Mouse (Mus musculus) intestine, postnatal 0 days (tissue): Measurements from ENCODE around the gene Actr6. TPM values are rescaled to one million over a fixed set of nuclear protein-coding genes. Genes with fewer than 3 reads are reported as not detected.

Experiments
- ATAC-seq: fragments of 200-750 bp; cut with Nextera tagmentation; 2 replicates; pipeline ENCODE4 v1.8.0; 2017; ENCODE audit warnings: mild to moderate bottlenecking, moderate TSS enrichment, moderate library complexity
- H3K27ac ChIP-seq: fragments of 300-500 bp; sonication (generic); 2 replicates; pipeline ENCODE4 v1.5.1; 2014; ENCODE audit warnings: mild to moderate bottlenecking, low read depth, low read length, moderate library complexity
- H3K27me3 ChIP-seq: fragments of 300-500 bp; sonication (generic); replicated peaks from 2 replicates; pipeline ENCODE4 v1.6.1; 2014; ENCODE audit warnings: low read length, mixed read lengths; ENCODE audit not compliant: control insufficient read depth, insufficient read depth
- H3K36me3 ChIP-seq: fragments of 300-500 bp; sonication (generic); 2 replicates; pipeline ENCODE4 v1.6.1; 2014; ENCODE audit warnings: mild to moderate bottlenecking, moderate library complexity; ENCODE audit not compliant: control insufficient read depth, insufficient read depth
- H3K4me1 ChIP-seq: fragments of 300-500 bp; sonication (generic); replicated peaks from 2 replicates; pipeline ENCODE4 v1.6.1; 2014; ENCODE audit warnings: antibody characterized with exemption, low read length, mixed read lengths; ENCODE audit not compliant: control insufficient read depth, insufficient read depth
- H3K4me2 ChIP-seq: fragments of 300-500 bp; sonication (generic); replicated peaks from 2 replicates; pipeline ENCODE4 v1.6.1; 2014; ENCODE audit warnings: low read depth, mild to moderate bottlenecking, moderate library complexity
- H3K4me3 ChIP-seq: fragments of 300-500 bp; sonication (generic); 2 replicates; pipeline ENCODE4 v1.5.1; 2014; ENCODE audit warnings: low read depth, low read length
- H3K9ac ChIP-seq: fragments of 300-500 bp; sonication (generic); 2 replicates; pipeline ENCODE4 v1.6.1; 2014; ENCODE audit warnings: mild to moderate bottlenecking, low read depth, low read length
- H3K9me3 ChIP-seq: fragments of 300-500 bp; sonication (generic); 2 replicates; pipeline ENCODE4 v1.6.1; 2016; ENCODE audit warnings: mixed run types; ENCODE audit not compliant: control insufficient read depth
- CTCF ChIP-seq: sonication (generic); IDR thresholded peaks from 2 replicates; pipeline ENCODE4 v1.5.1; 2016; ENCODE audit warnings: low read depth, mild to moderate bottlenecking, control low read depth, antibody characterized with exemption, moderate library complexity
- WGBS: fragments of 180-500 bp; shearing (Covaris S2); extraction: QIAGEN DNeasy Blood & Tissue Kit; methylation state at CpG from one replicate; pipeline ENCODE4 v1.1.7; 2014; 5-methylcytosine and 5-hydroxymethylcytosine counted together
- polyA plus RNA-seq: library from polyadenylated mRNA; unstranded; fragments of >200 nt; fragmentation: Nextera tagmentation; extraction: Ambion mirVana; gene quantifications from 2 replicates; pipeline ENCODE4 v1.2.1, GENCODE M21; 2015

Actr6 gene
- polyA plus RNA-seq, 1 experiment from 2014 or later: 12.5 TPM

- H3K4me2 ChIP-seq: no peak overlapping the region
- ATAC-seq: no peak
These were observed 1.7 kb downstream of the Actr6 start for GRCm38 (mm10) chr10:89730386-89730785.

GRCm38 (mm10) chr10:89722247-89723195, 9.6 kb downstream of the Actr6 start:
- Histone ChIP-seq H3K27ac (no peak overlapping the region), H3K36me3 (peaks cover 41% of the 10 kb centered on the region), H3K9ac (no peak overlapping the region), H3K4me2 (no peak overlapping the region), H3K9me3 (no peaks in the 10 kb centered on the region), H3K27me3 (no peaks in the 10 kb centered on the region), H3K4me1 (no peaks in the 10 kb centered on the region), H3K4me3 (no peak overlapping the region)
- TF ChIP-seq CTCF: no peak
- ATAC-seq: no peak
- WGBS: 88% methylated on average over 14 of the region's 14 CpGs

More at GRCm38 (mm10) chr10:89730386-89730785, 1.7 kb downstream of the Actr6 start:
- Histone ChIP-seq H3K4me1 (no peaks in the 10 kb centered on the region; the same call in 1 of the 2 replicates), H3K27ac (no peak overlapping the region), H3K27me3 (no peaks in the 10 kb centered on the region), H3K9me3 (no peaks in the 10 kb centered on the region), H3K9ac (no peak overlapping the region), H3K4me3 (no peak overlapping the region), H3K36me3 (peaks cover 15% of the 10 kb centered on the region; the same call in 1 of the 2 replicates)
- no peak for TF ChIP-seq CTCF
- 54% methylated on average over 6 of the region's 6 CpGs for WGBS

GRCm38 (mm10) chr10:89720796-89721195, 11.3 kb downstream of the Actr6 start:
- Histone ChIP-seq H3K27me3 (no peaks in the 10 kb centered on the region), H3K4me3 (no peak overlapping the region), H3K36me3 (peaks cover 38% of the 10 kb centered on the region), H3K9me3 (no peaks in the 10 kb centered on the region), H3K27ac (no peak overlapping the region), H3K9ac (no peak overlapping the region), H3K4me2 (no peak overlapping the region), H3K4me1 (no peaks in the 10 kb centered on the region)
- WGBS: 88% methylated on average over 3 of the region's 3 CpGs
- no peak for ATAC-seq
- TF ChIP-seq CTCF: no peak

GRCm38 (mm10) chr10:89720252-89720651, 11.8 kb downstream of the Actr6 start:
- Histone ChIP-seq H3K9me3 (no peaks in the 10 kb centered on the region), H3K27me3 (no peaks in the 10 kb centered on the region), H3K4me2 (no peak overlapping the region), H3K4me3 (no peak overlapping the region), H3K9ac (no peak overlapping the region), H3K4me1 (no peaks in the 10 kb centered on the region), H3K36me3 (peaks cover 37% of the 10 kb centered on the region), H3K27ac (no peak overlapping the region)
- no peak for ATAC-seq
- TF ChIP-seq CTCF: no peak

GRCm38 (mm10) chr10:89714910-89715309, 17.2 kb downstream of the Actr6 start:
- Histone ChIP-seq H3K9me3 (no peaks in the 10 kb centered on the region), H3K4me3 (no peak overlapping the region), H3K4me2 (no peak overlapping the region), H3K9ac (no peak overlapping the region), H3K36me3 (peaks cover 27% of the 10 kb centered on the region; the same call in 1 of the 2 replicates), H3K4me1 (no peaks in the 10 kb centered on the region), H3K27ac (no peak overlapping the region), H3K27me3 (no peaks in the 10 kb centered on the region)
- WGBS: 74% methylated on average over 10 of the region's 10 CpGs
- TF ChIP-seq CTCF: no peak
- no peak for ATAC-seq

GRCm38 (mm10) chr10:89708720-89709119, 23.4 kb downstream of the Actr6 start:
- no peak overlapping the region for H3K27ac ChIP-seq
- H3K9ac ChIP-seq: no peak overlapping the region
- peak overlapping the region; percentile 44 for H3K4me2 ChIP-seq
- no peaks in the 10 kb centered on the region for H3K27me3 ChIP-seq
- TF ChIP-seq CTCF: no peak
- 22% methylated on average over 10 of the region's 10 CpGs for WGBS
- 0 out of 2 replicates have a peak, but pooled peaks cover 6% of the 10 kb centered on the region for H3K36me3 ChIP-seq
- no peak overlapping the region for H3K4me3 ChIP-seq
- no peak for ATAC-seq
- no peaks in the 10 kb centered on the region for H3K4me1 ChIP-seq
- no peaks in the 10 kb centered on the region for H3K9me3 ChIP-seq
